Mouse (Mus musculus) limb, embryonic 13.5 days (tissue): Measurements from ENCODE around the gene Apol8. TPM values are rescaled to one million over a fixed set of nuclear protein-coding genes. Genes with fewer than 3 reads are reported as not detected.

Experiments used
- ATAC-seq: fragments of 200-750 bp; cut with Nextera tagmentation; 2 replicates; pipeline ENCODE4 v1.8.0; 2017; ENCODE audit warnings: low read depth, moderate number of reproducible peaks, moderate TSS enrichment; ENCODE audit not compliant: low FRiP score
- H3K27ac ChIP-seq: fragments of 300-500 bp; sonication (generic); 2 replicates; pipeline ENCODE4 v1.5.1; 2015; ENCODE audit warnings: inconsistent platforms, mild to moderate bottlenecking, moderate library complexity
- H3K27me3 ChIP-seq: fragments of 300-500 bp; sonication (generic); 2 replicates; pipeline ENCODE4 v1.6.1; 2015; ENCODE audit warnings: mild to moderate bottlenecking, inconsistent platforms
- H3K36me3 ChIP-seq: fragments of 300-500 bp; sonication (generic); 2 replicates; pipeline ENCODE4 v1.6.1; 2015; ENCODE audit warnings: inconsistent platforms, mild to moderate bottlenecking, moderate library complexity
- H3K4me1 ChIP-seq: fragments of 300-500 bp; sonication (generic); 2 replicates; pipeline ENCODE4 v1.6.1; 2015; ENCODE audit warnings: inconsistent platforms
- H3K4me2 ChIP-seq: fragments of 300-500 bp; sonication (generic); replicated peaks from 2 replicates; pipeline ENCODE4 v1.6.1; 2015; ENCODE audit warnings: inconsistent platforms, mild to moderate bottlenecking, moderate library complexity
- H3K4me3 ChIP-seq: fragments of 300-500 bp; sonication (generic); 2 replicates; pipeline ENCODE4 v1.5.1; 2015; ENCODE audit warnings: moderate library complexity, mild to moderate bottlenecking, inconsistent platforms
- H3K9ac ChIP-seq: fragments of 300-500 bp; sonication (generic); 2 replicates; pipeline ENCODE4 v1.6.1; 2015; ENCODE audit warnings: mild to moderate bottlenecking, inconsistent platforms
- H3K9me3 ChIP-seq: fragments of 300-500 bp; sonication (generic); 2 replicates; pipeline ENCODE4 v1.6.1; 2016; ENCODE audit warnings: inconsistent platforms
- WGBS: fragments of 180-500 bp; shearing (Covaris S2); methylation state at CpG from one replicate; pipeline ENCODE4 v1.1.7; 2015; 5-methylcytosine and 5-hydroxymethylcytosine counted together
- polyA plus RNA-seq: library from polyadenylated mRNA; unstranded; fragments of >200 nt; fragmentation: Nextera tagmentation; extraction: Ambion mirVana; gene quantifications from 2 replicates; pipeline ENCODE4 v1.2.1, GENCODE M21; 2015

Apol8 gene
- polyA plus RNA-seq, 1 experiment from 2014 or later, result not detected

GRCm38 (mm10) chr15:77761561-77762380 is 5.0 kb upstream of the Apol8 start:
- Histone ChIP-seq H3K9ac (no peak overlapping the region), H3K27ac (no peak overlapping the region), H3K27me3 (no peaks in the 10 kb centered on the region), H3K4me1 (peaks cover 21% of the 10 kb centered on the region), H3K4me3 (no peak overlapping the region), H3K4me2 (no peak overlapping the region), H3K9me3 (no peaks in the 10 kb centered on the region), H3K36me3 (peaks cover 74% of the 10 kb centered on the region)
- no peak for ATAC-seq
- 76% methylated on average over 22 of the region's 22 CpGs for WGBS

DNA sequence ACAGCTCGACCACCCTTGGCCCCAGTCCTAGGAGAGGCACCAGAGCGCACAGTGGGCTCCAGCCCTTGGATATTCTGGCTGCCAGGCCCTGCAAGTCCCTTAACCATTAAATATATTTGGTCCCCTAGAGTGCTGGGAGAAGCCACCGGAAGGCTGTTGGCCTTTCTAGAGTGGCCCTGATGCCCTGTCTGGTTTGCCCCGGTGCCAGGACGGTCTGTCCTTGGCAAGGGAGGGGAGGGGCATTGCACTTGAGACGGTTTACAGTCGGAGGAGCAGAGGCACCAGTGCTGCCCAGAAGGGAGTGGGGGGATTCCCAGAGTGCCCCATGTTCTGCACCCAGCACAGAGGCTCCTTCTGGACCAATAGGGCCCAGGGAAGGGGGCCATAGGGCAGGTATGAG is 4.3 kb upstream of the Apol8 start:
- no peak overlapping the region for H3K4me3 ChIP-seq
- no peak overlapping the region for H3K27ac ChIP-seq
- peaks cover 67% of the 10 kb centered on the region for H3K36me3 ChIP-seq
- no peaks in the 10 kb centered on the region for H3K9me3 ChIP-seq
- peaks cover 21% of the 10 kb centered on the region for H3K4me1 ChIP-seq
- H3K9ac ChIP-seq, result no peak overlapping the region
- no peaks in the 10 kb centered on the region for H3K27me3 ChIP-seq
- 97% methylated on average over 7 of the region's 7 CpGs for WGBS
- H3K4me2 ChIP-seq, result no peak overlapping the region
- ATAC-seq, result no peak

DNA sequence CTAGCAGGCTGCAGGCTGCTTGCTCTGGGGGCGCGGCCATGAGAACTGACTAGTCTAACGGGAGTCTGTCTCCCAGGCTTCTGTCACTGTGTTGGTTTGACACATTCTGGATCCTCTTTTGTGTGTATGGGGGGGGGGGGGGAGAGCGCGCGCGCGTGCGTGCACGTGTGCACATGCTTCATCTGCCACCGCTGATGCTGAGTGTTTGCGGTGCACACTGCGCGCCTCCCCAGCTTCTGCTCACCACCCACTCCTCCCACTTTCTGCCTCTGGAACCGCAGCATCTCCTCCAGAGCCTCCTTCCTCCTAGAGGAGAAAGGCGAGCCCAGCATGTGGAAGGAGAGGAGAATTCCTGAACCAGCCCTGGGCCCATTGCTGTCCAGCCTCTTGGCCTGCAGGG is 3.2 kb upstream of the Apol8 start:
- Histone ChIP-seq H3K9me3 (no peaks in the 10 kb centered on the region), H3K9ac (no peak overlapping the region), H3K4me3 (no peak overlapping the region), H3K4me1 (peaks cover 13% of the 10 kb centered on the region), H3K4me2 (no peak overlapping the region), H3K27ac (no peak overlapping the region), H3K27me3 (no peaks in the 10 kb centered on the region; the same call in 1 of the 2 replicates), H3K36me3 (peaks cover 57% of the 10 kb centered on the region)
- no peak for ATAC-seq
- 94% methylated on average over 16 of the region's 16 CpGs for WGBS

DNA sequence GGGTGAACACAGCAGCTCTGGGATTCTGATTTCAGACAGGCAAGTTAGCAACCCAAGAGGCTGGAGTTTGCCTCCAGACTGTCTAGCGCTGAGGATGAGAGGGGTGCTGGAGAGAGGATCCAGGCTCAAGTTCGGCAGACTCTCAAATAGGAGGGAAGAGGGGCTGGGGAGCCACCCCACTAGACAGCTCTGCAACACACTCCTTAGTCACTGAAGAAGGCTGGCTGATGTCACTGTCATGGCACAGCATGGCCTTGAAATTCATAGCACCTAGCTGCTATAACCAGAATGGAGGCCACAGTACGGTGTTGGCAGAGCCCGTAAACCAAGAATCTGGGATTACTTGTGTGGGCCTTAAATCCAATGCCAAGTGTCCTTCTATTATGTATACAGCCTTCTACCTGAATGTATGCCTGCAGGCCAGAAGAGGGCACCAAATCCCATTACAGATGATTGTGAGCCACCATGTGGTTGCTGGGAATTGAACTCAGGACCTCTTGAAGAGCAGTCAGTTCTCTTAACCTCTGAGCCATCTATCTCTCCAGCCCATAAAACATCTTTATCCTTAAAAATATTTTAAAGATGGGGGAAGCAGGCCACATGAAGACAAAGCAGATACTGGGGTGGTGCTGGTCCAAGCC is 903 bp upstream of the Apol8 start:
- H3K9ac ChIP-seq, result no peak overlapping the region
- peaks cover 33% of the 10 kb centered on the region for H3K36me3 ChIP-seq
- no peak overlapping the region for H3K4me2 ChIP-seq
- H3K9me3 ChIP-seq, result no peaks in the 10 kb centered on the region
- WGBS, result 73% methylated on average over 4 of the region's 4 CpGs
- no peak overlapping the region for H3K4me3 ChIP-seq
- H3K27me3 ChIP-seq, result no peaks in the 10 kb centered on the region; the same call in 1 of the 2 replicates
- ATAC-seq, result no peak
- H3K27ac ChIP-seq, result no peak overlapping the region
- no peaks in the 10 kb centered on the region for H3K4me1 ChIP-seq

GRCm38 (mm10) chr15:77756081-77756480 is 722 bp downstream of the Apol8 start:
- Histone ChIP-seq H3K27ac (no peak overlapping the region), H3K36me3 (peaks cover 17% of the 10 kb centered on the region), H3K9ac (no peak overlapping the region), H3K27me3 (no peaks in the 10 kb centered on the region; the same call in 1 of the 2 replicates), H3K4me3 (no peak overlapping the region), H3K4me2 (no peak overlapping the region), H3K9me3 (no peaks in the 10 kb centered on the region), H3K4me1 (no peaks in the 10 kb centered on the region)
- WGBS, result 54% methylated on average over 2 of the region's 2 CpGs
- no peak for ATAC-seq

GRCm38 (mm10) chr15:77755132-77755531 is 1.7 kb downstream of the Apol8 start:
- Histone ChIP-seq H3K4me2 (no peak overlapping the region), H3K27me3 (no peaks in the 10 kb centered on the region; the same call in 1 of the 2 replicates), H3K27ac (no peak overlapping the region), H3K9ac (no peak overlapping the region), H3K9me3 (no peaks in the 10 kb centered on the region), H3K4me1 (no peaks in the 10 kb centered on the region), H3K36me3 (peaks cover 8% of the 10 kb centered on the region), H3K4me3 (no peak overlapping the region)
- 24% methylated on average over 2 of the region's 2 CpGs for WGBS
- no peak for ATAC-seq

- WGBS, result 62% methylated on average over 11 of the region's 11 CpGs
- Histone ChIP-seq H3K4me3 (no peak overlapping the region), H3K27me3 (no peaks in the 10 kb centered on the region; the same call in 1 of the 2 replicates), H3K9ac (no peak overlapping the region), H3K36me3 (no peaks in the 10 kb centered on the region), H3K9me3 (0 out of 2 replicates have a peak, but pooled peaks cover 6% of the 10 kb centered on the region), H3K27ac (no peak overlapping the region), H3K4me2 (no peak overlapping the region), H3K4me1 (no peaks in the 10 kb centered on the region)
- no peak for ATAC-seq
Measured at GRCm38 (mm10) chr15:77752443-77752842, 4.4 kb downstream of the Apol8 start.

GRCm38 (mm10) chr15:77750461-77750860 is 6.3 kb downstream of the Apol8 start:
- Histone ChIP-seq H3K4me2 (no peak overlapping the region), H3K27ac (no peak overlapping the region), H3K9me3 (0 out of 2 replicates have a peak, but pooled peaks cover 6% of the 10 kb centered on the region), H3K4me1 (no peaks in the 10 kb centered on the region), H3K27me3 (no peaks in the 10 kb centered on the region; the same call in 1 of the 2 replicates), H3K4me3 (no peak overlapping the region), H3K36me3 (no peaks in the 10 kb centered on the region), H3K9ac (no peak overlapping the region)
- 36% methylated on average over 1 of the region's 1 CpGs for WGBS
- ATAC-seq, result no peak

DNA sequence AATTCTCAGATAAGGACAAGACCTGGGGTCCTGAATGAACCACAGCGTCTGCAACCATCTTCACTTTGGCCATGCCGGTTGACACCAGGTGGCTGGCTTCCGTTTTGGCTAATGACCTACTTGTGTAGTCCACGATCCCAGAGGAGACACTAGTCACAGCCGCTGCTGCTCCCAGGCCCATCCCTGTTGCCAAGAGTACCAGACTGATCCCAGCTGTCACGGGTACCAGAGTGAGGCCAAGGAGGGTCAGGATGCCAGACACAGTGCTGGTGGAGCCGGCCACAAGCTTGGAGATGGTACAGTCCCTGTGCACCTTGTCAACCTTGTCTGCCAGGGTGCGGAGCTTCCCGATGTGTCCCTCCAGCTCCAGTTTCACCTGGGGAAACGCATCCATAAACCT is 7.1 kb downstream of the Apol8 start:
- Histone ChIP-seq H3K4me2 (no peak overlapping the region), H3K27me3 (no peaks in the 10 kb centered on the region; the same call in 1 of the 2 replicates), H3K9me3 (0 out of 2 replicates have a peak, but pooled peaks cover 6% of the 10 kb centered on the region), H3K9ac (no peak overlapping the region), H3K4me3 (no peak overlapping the region), H3K27ac (no peak overlapping the region), H3K4me1 (no peaks in the 10 kb centered on the region), H3K36me3 (no peaks in the 10 kb centered on the region)
- WGBS, result 88% methylated on average over 10 of the region's 10 CpGs
- no peak for ATAC-seq

- 79% methylated on average over 3 of the region's 3 CpGs for WGBS
- no peaks in the 10 kb centered on the region for H3K4me1 ChIP-seq
- no peak for ATAC-seq
Measured at GRCm38 (mm10) chr15:77748414-77748813, 8.4 kb downstream of the Apol8 start.

GRCm38 (mm10) chr15:77746326-77746725 is 10.5 kb downstream of the Apol8 start:
- H3K36me3 ChIP-seq, result no peaks in the 10 kb centered on the region
- H3K27me3 ChIP-seq, result no peaks in the 10 kb centered on the region
- H3K9ac ChIP-seq, result no peak overlapping the region
- no peak overlapping the region for H3K4me2 ChIP-seq
- ATAC-seq, result no peak
- no peak overlapping the region for H3K27ac ChIP-seq
- H3K4me1 ChIP-seq, result no peaks in the 10 kb centered on the region
- 100% methylated on average over 1 of the region's 1 CpGs for WGBS
- 0 out of 2 replicates have a peak, but pooled peaks cover 6% of the 10 kb centered on the region for H3K9me3 ChIP-seq
- no peak overlapping the region for H3K4me3 ChIP-seq

More at GRCm38 (mm10) chr15:77748414-77748813, 8.4 kb downstream of the Apol8 start:
- Histone ChIP-seq H3K27me3 (no peaks in the 10 kb centered on the region), H3K9ac (no peak overlapping the region), H3K36me3 (no peaks in the 10 kb centered on the region), H3K4me3 (no peak overlapping the region), H3K9me3 (0 out of 2 replicates have a peak, but pooled peaks cover 6% of the 10 kb centered on the region), H3K4me2 (no peak overlapping the region), H3K27ac (no peak overlapping the region)

DNA sequence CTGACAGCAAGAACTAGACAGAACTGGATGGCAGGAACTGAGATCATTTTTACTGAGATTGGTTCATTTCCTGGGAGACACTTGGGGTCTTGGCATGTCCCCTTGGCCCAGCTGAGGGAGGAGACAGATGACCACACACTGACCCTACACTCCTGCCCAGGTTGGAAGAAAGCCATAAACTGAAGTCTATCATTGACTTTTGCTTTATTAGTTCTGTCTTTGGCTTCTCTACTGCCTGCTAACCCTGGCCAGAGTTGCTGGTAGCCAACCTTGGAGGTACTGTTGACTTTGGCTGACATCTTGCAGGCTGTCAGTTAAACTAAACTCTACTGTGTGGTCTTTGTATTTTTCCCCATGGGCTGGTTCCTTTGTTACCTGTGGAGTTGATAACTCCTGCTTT is 11.7 kb downstream of the Apol8 start:
- H3K9me3 ChIP-seq, result 0 out of 2 replicates have a peak, but pooled peaks cover 6% of the 10 kb centered on the region
- H3K27ac ChIP-seq, result no peak overlapping the region
- H3K27me3 ChIP-seq, result no peaks in the 10 kb centered on the region
- ATAC-seq, result no peak
- H3K36me3 ChIP-seq, result no peaks in the 10 kb centered on the region
- H3K4me1 ChIP-seq, result no peaks in the 10 kb centered on the region
- no peak overlapping the region for H3K4me3 ChIP-seq
- H3K9ac ChIP-seq, result no peak overlapping the region
- no peak overlapping the region for H3K4me2 ChIP-seq
